Mouse (Mus musculus): ENCODE measurements at regions not wholly inside any gene's neighbourhood (a gene's known extent, or its start where the extent isn't known, plus 50 kb on each side); places are given as distances from the start of the nearest gene placed in this dataset.

DNA sequence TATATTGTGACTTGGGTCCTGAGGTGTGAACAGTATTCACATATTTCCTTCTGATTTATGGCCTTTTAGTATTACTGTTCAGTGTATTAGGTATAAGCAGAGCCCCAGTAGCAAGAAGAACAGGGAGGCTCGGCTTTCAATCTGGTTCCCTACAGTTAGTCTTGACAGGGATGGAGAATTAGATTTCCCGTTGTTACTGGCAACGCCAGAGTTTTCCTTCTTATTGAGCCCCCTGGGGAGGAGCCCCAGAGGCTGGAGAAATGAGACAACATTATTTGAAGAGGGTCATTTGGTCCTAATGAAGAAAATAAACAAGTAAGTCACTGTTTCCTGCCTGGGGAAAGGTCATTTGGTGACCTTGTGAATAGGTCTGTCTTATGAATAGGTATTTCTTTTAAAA, 285.1 kb upstream of the Pard3b start:
- Histone ChIP-seq H3K9me3 (ENCODE audit: control insufficient read depth, low read depth, low read length) (no peaks in the 10 kb centered on the region), H3K27me3 (ENCODE audit: control insufficient read depth, insufficient read depth, low read length) (no peaks in the 10 kb centered on the region), H3K36me3 (ENCODE audit: control insufficient read depth, insufficient read depth, low read length) (no peaks in the 10 kb centered on the region), H3K4me1 (ENCODE audit: control insufficient read depth, insufficient read depth, low read length) (0 out of 2 replicates have a peak, but pooled peaks cover 7% of the 10 kb centered on the region), H3K4me2 (replicated peaks; ENCODE audit: low read depth, low read length) (no peak overlapping the region), H3K4me3 (ENCODE audit: low read depth, low read length) (no peak overlapping the region), H3K9ac (replicated peaks; ENCODE audit: low read depth, low read length) (no peak overlapping the region), H3K27ac (ENCODE audit: low read length) (no peak overlapping the region)
- no peak for ATAC-seq (ENCODE audit: insufficient number of reproducible peaks, insufficient read depth, low FRiP score, low read depth)
- 29% methylated on average over 3 of the region's 3 CpGs for WGBS

DNA sequence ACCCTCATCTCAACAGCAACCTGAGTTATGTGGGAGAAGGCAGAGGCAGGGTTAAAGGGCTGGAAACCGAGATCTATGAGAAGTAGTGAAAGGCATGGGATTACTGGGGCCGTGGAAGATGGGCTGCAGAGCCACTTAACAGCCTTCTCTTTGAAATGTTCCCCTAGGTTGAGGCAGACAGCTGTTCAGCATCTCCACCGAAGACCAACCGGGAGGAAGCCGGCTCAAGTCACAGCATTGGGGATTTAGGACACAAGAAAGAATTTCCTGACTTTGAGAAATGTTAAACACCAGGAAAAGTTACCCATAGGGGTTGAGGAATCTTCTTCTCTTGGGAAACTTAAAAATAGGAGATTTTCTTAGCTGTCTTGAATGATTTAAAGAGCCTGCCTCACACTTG, 283.4 kb upstream of the Pard3b start:
- Histone ChIP-seq H3K27me3 (ENCODE audit: control insufficient read depth, insufficient read depth, low read length) (no peaks in the 10 kb centered on the region), H3K9ac (replicated peaks; ENCODE audit: low read depth, low read length) (no peak overlapping the region), H3K9me3 (ENCODE audit: control insufficient read depth, low read depth, low read length) (no peaks in the 10 kb centered on the region), H3K27ac (ENCODE audit: low read length) (peak overlapping the region; percentile 84; the same call in 1 of the 2 replicates), H3K4me3 (ENCODE audit: low read depth, low read length) (no peak overlapping the region), H3K4me2 (replicated peaks; ENCODE audit: low read depth, low read length) (no peak overlapping the region), H3K36me3 (ENCODE audit: control insufficient read depth, insufficient read depth, low read length) (no peaks in the 10 kb centered on the region), H3K4me1 (ENCODE audit: control insufficient read depth, insufficient read depth, low read length) (0 out of 2 replicates have a peak, but pooled peaks cover 9% of the 10 kb centered on the region)
- ATAC-seq (ENCODE audit: insufficient number of reproducible peaks, insufficient read depth, low FRiP score, low read depth) = no peak
- 24% methylated on average over 5 of the region's 5 CpGs for WGBS

DNA sequence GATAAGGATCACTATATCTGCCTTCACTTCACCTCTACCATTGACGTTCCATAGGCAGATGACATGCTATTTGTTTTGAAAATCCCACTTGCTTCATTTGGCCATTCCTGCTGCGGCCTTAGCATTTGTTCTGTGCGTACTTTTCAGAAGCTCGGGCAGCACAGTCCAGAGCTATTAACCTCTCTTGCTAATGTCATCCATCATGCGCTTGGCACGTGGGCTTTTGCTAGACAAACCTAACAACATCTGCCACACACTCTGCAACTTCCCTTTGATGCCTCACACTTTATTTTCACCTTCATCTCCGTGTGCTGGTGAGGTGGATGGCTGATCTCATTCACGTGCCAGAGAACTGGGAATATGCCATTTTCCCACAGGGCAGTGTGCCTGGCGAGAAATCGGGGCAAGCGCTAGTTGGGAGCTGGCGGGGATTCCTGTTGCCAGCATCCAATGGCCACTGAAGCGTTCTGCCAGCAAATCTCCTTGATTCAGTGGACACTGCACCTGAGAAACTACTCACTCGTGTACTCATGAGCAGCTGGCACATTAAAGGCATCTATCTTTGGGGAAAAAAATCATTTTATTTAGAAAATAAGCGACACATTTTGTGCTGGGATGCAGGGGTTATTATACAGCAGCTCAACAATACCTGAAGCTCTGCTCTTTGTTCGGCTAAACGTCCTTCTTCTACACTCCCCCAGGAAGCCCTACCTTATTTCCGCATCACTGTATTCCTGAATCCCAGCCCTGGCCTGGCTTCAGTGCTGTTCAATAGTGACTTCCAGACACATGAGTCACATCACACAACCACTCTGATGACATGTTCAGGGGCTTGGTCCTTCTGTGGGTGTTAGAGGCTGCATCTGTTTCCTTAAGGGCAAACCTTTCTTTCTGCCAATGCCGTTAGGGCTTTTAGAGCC, 279.4 kb upstream of the Pard3b start:
- Histone ChIP-seq H3K27me3 (ENCODE audit: control insufficient read depth, insufficient read depth, low read length) (no peaks in the 10 kb centered on the region), H3K4me1 (ENCODE audit: control insufficient read depth, insufficient read depth, low read length) (0 out of 2 replicates have a peak, but pooled peaks cover 6% of the 10 kb centered on the region), H3K4me3 (ENCODE audit: low read depth, low read length) (no peak overlapping the region), H3K4me2 (replicated peaks; ENCODE audit: low read depth, low read length) (no peak overlapping the region), H3K9ac (replicated peaks; ENCODE audit: low read depth, low read length) (no peak overlapping the region), H3K27ac (ENCODE audit: low read length) (no peak overlapping the region), H3K9me3 (ENCODE audit: control insufficient read depth, low read depth, low read length) (no peaks in the 10 kb centered on the region), H3K36me3 (ENCODE audit: control insufficient read depth, insufficient read depth, low read length) (no peaks in the 10 kb centered on the region)
- 52% methylated on average over 19 of the region's 19 CpGs for WGBS
- no peak for ATAC-seq (ENCODE audit: insufficient number of reproducible peaks, insufficient read depth, low FRiP score, low read depth)

DNA sequence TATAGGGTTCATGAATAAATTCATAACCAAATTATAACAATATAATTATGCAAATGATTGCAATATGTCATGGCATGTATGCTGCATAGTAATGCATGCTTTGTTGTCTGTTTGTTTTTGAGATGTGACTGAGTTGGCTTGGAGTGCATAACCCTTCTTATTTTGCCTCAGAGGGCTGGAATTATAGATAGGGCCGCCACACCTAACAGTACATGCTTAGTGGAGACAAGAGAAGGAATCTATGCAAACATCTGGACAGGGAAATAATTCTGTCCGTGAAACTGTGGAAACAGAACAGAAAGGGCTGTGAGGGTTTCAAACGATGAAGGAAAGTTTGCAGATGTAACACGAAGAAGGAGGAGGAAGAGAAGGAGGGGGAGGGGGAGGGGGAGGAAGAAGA, 266.0 kb upstream of the Pard3b start:
- H3K9ac ChIP-seq (replicated peaks; ENCODE audit: low read depth, low read length) = no peak overlapping the region
- no peaks in the 10 kb centered on the region for H3K36me3 ChIP-seq (ENCODE audit: control insufficient read depth, insufficient read depth, low read length)
- peaks cover 8% of the 10 kb centered on the region; the same call in 1 of the 2 replicates for H3K4me1 ChIP-seq (ENCODE audit: control insufficient read depth, insufficient read depth, low read length)
- ATAC-seq (ENCODE audit: insufficient number of reproducible peaks, insufficient read depth, low FRiP score, low read depth) = no peak
- H3K4me2 ChIP-seq (replicated peaks; ENCODE audit: low read depth, low read length) = no peak overlapping the region
- no peaks in the 10 kb centered on the region for H3K27me3 ChIP-seq (ENCODE audit: control insufficient read depth, insufficient read depth, low read length)
- no peaks in the 10 kb centered on the region for H3K9me3 ChIP-seq (ENCODE audit: control insufficient read depth, low read depth, low read length)
- H3K27ac ChIP-seq (ENCODE audit: low read length) = no peak overlapping the region
- no peak overlapping the region for H3K4me3 ChIP-seq (ENCODE audit: low read depth, low read length)
- WGBS = 47% methylated on average over 4 of the region's 4 CpGs

DNA sequence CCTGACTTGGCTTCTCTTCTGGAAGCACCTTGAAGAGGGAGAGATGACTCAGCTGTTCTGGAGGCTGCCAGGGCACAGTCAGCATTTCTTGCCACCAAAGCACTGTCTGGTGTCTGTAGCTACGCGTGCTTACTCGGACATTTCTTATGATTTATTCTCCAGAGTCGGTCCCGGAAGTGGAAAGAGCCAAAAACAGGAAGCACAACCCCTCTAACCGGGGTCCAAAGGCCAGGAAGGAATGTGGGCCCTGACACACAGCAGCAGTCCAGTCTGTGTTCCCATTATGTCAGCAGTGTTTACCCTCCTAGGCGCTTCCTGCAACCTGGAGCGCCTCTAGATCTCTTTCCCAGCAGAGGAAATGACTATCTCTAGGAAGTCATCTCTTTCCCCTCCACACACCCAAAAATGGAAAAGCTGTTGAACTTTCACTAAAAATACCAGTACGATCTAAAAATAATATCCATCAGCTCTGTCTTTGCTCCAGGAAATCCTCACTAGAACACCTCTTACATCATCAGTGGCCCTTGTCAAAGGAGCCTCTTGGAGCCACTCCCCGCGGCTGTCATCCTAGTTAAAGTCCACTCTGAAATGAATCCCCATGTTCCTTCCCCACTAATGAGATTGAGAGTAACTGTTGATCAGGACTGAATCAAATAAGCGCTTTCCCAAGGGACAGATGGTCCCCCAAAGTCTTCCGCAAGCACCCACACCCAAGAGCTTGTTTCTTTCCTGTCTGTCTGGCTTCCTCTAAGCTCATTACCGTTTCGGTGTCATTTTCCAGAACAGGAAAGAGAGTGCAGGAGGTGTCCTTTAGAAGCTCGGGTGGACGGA, 264.7 kb upstream of the Pard3b start:
- Histone ChIP-seq H3K27me3 (ENCODE audit: control insufficient read depth, insufficient read depth, low read length) (no peaks in the 10 kb centered on the region), H3K9me3 (ENCODE audit: control insufficient read depth, low read depth, low read length) (no peaks in the 10 kb centered on the region), H3K4me1 (ENCODE audit: control insufficient read depth, insufficient read depth, low read length) (peaks cover 15% of the 10 kb centered on the region), H3K4me3 (ENCODE audit: low read depth, low read length) (no peak overlapping the region), H3K4me2 (replicated peaks; ENCODE audit: low read depth, low read length) (no peak overlapping the region), H3K27ac (ENCODE audit: low read length) (0 out of 2 replicates have a peak overlapping the region, but pooled peaks have one; percentile 5), H3K9ac (replicated peaks; ENCODE audit: low read depth, low read length) (no peak overlapping the region), H3K36me3 (ENCODE audit: control insufficient read depth, insufficient read depth, low read length) (no peaks in the 10 kb centered on the region)
- ATAC-seq (ENCODE audit: insufficient number of reproducible peaks, insufficient read depth, low FRiP score, low read depth) = no peak
- 53% methylated on average over 17 of the region's 17 CpGs for WGBS

DNA sequence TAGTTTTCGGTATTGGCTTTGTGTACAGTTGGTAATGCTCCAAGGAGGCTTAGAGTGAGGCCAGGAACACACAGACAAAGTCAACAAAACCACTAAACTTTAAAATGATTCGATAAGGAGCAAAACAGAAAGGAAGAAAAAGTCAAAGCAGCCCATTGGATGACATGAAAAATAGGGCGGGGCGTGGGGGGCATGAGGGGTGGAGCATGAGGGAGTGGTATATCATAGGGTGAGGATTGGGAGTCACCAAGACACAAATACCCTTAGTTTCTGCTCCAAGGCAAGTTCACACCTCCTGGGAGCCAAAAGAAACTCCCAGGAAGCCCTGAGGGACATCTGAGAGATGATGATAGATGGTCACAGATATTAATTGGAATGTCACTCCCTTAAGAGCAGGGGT, 262.2 kb upstream of the Pard3b start:
- WGBS = 39% methylated on average over 4 of the region's 4 CpGs
- Histone ChIP-seq H3K4me2 (replicated peaks; ENCODE audit: low read depth, low read length) (no peak overlapping the region), H3K36me3 (ENCODE audit: control insufficient read depth, insufficient read depth, low read length) (no peaks in the 10 kb centered on the region), H3K9me3 (ENCODE audit: control insufficient read depth, low read depth, low read length) (no peaks in the 10 kb centered on the region), H3K27ac (ENCODE audit: low read length) (no peak overlapping the region), H3K4me3 (ENCODE audit: low read depth, low read length) (no peak overlapping the region), H3K9ac (replicated peaks; ENCODE audit: low read depth, low read length) (no peak overlapping the region), H3K27me3 (ENCODE audit: control insufficient read depth, insufficient read depth, low read length) (no peaks in the 10 kb centered on the region), H3K4me1 (ENCODE audit: control insufficient read depth, insufficient read depth, low read length) (peaks cover 18% of the 10 kb centered on the region)
- no peak for ATAC-seq (ENCODE audit: insufficient number of reproducible peaks, insufficient read depth, low FRiP score, low read depth)

DNA sequence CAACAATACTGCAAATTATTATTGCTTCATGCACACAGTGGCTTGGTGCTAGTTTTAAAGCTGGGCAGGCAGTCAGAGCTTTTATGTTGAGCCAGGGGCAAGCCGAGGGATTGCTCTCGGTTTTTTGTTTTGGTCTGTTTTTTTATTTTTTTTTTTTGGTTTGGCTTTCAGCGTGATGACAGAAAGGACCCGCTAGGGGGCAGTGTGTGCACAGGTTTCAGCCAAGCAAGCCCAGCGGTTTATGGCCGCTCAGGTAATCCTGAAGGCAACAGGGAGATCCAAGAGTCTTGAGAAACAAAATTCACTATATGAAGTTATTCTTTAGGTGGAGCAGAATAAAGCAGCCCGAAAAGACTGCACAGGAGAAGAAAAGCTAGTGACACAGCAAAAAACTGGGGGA, 261.6 kb upstream of the Pard3b start:
- no peak overlapping the region for H3K4me3 ChIP-seq (ENCODE audit: low read depth, low read length)
- H3K27me3 ChIP-seq (ENCODE audit: control insufficient read depth, insufficient read depth, low read length) = no peaks in the 10 kb centered on the region
- no peaks in the 10 kb centered on the region for H3K36me3 ChIP-seq (ENCODE audit: control insufficient read depth, insufficient read depth, low read length)
- peak overlapping the region; percentile 21; the same call in 1 of the 2 replicates for H3K4me2 ChIP-seq (replicated peaks; ENCODE audit: low read depth, low read length)
- H3K9me3 ChIP-seq (ENCODE audit: control insufficient read depth, low read depth, low read length) = no peaks in the 10 kb centered on the region
- no peak for ATAC-seq (ENCODE audit: insufficient number of reproducible peaks, insufficient read depth, low FRiP score, low read depth)
- no peak overlapping the region for H3K9ac ChIP-seq (replicated peaks; ENCODE audit: low read depth, low read length)
- H3K27ac ChIP-seq (ENCODE audit: low read length) = no peak overlapping the region
- peaks cover 18% of the 10 kb centered on the region for H3K4me1 ChIP-seq (ENCODE audit: control insufficient read depth, insufficient read depth, low read length)
- WGBS = 4% methylated on average over 7 of the region's 7 CpGs

DNA sequence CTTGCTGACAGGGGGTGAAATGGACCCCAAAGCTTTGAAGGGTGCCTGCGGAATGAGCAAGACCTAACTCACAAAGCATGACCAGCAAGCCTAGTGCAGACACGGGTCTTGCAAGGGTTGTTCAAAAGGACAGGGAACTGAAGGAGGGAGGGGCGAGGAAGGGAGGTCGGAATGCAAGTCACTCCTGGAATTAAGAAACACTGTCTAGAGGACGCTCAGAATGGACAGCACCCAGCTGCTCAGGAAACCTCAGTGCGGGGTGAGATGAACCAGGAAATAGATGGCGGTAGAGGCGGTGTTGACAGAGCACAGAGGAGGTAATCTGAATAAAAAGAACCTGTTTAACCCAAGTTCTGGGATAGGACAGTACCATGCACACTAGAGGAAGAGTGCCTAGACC, 260.4 kb upstream of the Pard3b start:
- H3K4me3 ChIP-seq (ENCODE audit: low read depth, low read length) = no peak overlapping the region
- no peak overlapping the region for H3K9ac ChIP-seq (replicated peaks; ENCODE audit: low read depth, low read length)
- 31% methylated on average over 8 of the region's 8 CpGs for WGBS
- H3K36me3 ChIP-seq (ENCODE audit: control insufficient read depth, insufficient read depth, low read length) = no peaks in the 10 kb centered on the region
- peaks cover 18% of the 10 kb centered on the region for H3K4me1 ChIP-seq (ENCODE audit: control insufficient read depth, insufficient read depth, low read length)
- H3K9me3 ChIP-seq (ENCODE audit: control insufficient read depth, low read depth, low read length) = no peaks in the 10 kb centered on the region
- 0 out of 2 replicates have a peak, but pooled peaks have one; percentile 39 for ATAC-seq (ENCODE audit: insufficient number of reproducible peaks, insufficient read depth, low FRiP score, low read depth)
- H3K27me3 ChIP-seq (ENCODE audit: control insufficient read depth, insufficient read depth, low read length) = no peaks in the 10 kb centered on the region
- H3K27ac ChIP-seq (ENCODE audit: low read length) = no peak overlapping the region
- H3K4me2 ChIP-seq (replicated peaks; ENCODE audit: low read depth, low read length) = no peak overlapping the region
